Mouse (Mus musculus) urinary bladder, postnatal 25 days (tissue): Measurements from ENCODE around the gene Enah.

Experiments used
- DNase-seq: peaks from one replicate; pipeline ENCODE4 v3.0.0; 2022; ENCODE audit warnings: low spot score

Enah gene

DNA sequence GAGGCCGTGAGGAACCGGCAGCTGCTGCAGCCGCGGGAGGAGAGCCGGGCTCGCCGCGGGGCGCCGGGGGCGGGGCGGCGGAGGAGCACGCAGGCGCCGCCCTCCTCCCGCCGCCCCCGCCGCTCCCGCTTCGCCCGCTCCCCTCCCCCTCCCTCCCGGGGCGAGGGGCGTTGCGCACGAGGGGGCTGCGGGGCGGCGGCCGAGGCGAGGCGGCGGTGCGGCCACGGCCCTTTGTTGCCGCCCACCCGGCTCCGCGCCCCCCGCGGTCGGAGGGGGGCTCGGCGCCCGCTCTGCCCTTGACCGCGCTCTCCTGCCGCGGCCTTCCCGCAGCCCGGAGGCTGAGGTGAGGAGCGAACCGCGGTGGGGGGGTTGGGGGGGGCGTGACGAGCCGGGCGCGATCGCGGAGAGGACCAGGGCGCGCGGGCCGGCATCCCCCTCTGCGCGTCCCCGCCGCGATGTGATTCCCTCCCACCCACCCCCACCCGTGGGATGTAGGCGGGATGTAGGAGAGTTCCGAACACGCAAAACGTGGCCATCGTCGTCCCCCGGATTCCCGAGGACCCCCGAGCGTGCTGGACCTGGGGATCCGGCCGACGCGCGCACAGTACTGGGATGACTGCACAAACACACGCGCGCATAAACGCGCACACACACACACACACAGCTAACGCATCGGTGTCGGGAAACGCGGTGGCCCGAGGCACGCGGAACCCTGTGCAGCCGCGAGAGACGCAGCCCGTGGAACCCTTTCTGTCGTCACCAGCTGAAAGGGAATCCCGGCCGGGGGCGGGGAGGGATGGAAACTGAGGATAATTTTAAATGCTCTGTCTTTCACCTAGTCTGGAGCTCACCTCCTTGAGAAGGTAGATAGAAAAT, at the start of gene Enah:
Gene Enah (minus strand): TSS at position 65 of the 876 bp plus-strand sequence.
- peak; percentile 67 for DNase-seq

DNA sequence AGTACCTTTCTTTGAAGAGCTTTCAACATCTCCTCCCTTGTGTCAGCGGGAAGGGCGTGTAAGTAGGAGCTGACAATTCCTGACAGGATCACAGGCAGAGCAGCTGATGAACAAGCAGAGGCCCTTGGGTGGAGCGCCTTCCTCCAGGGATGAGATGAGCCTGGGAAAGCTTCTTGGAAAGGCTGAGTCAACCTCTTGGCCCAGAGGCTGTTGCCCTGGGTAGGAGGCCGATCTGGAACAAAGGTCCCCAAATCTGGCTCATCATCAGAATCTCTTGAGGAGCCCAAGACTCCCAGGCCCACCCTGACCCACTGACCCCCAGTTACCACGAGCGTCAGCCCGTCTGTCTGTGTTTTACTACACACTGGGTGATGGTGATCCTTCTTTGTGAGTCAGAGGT, 48.3 kb upstream of the Enah start:
- no peak for DNase-seq

DNA sequence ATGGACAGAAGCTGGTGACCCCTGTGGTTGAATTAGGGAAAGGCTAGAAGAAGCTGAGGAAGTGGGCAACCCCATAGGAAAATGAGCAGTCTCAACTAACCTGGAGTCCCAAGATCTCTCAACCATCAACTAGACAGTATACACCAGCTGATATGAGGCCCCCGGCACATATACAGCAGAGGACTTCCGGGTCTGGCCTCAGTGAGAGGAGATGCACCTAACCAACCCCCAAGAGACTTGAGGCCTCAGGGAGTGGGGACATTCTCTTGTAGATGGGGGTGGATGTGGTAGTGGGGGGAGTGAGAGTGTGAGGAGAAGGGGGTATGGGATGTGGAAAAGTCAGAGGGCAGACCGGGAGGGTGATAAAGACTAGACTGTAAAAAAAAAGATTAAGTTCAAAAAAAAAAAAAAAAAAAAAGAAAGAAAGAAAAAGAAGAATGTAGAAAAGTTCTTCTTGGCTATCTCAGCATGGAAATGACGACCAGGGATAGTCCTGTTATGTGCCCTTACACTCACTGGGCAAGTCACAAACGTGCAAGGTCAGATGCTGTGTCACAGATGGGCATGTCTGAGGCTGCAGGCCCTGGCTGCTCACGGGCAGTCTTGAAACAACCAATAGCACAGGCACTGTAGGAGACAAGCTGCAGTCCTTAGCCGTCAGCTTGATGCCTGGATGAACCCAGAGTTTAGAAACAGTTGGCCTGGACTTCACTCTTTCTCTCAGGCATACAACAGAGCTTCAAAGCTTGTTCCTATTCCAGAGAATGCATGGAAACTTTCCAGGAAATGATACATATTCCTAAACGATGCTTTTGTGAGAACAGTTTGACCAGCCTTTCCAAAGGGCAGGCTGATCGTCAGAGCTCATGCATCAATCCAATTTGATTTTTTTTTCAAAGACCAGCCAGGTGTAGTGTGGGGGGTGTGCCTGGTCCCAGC, 47.0 kb upstream of the Enah start:
- no peak for DNase-seq

DNA sequence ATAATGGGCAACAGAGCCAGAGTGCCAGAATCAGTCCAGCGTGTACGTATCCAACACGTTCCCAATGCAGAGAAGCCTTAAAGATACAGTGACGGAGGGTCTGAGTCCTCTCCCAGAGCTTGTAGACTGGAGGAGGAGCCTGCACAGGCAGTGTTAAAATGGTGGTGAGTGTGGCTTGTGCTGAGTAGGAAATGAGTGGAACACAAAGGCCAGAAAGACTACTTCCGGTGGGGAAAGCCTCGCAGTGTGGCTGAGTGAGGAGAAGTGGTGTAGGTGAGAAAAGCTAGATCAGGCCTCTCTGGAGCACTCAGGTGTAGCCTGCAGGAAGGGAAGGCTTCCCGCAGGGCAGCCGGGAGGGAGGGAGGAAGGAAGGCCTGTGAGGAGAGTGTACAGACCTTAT, 43.9 kb upstream of the Enah start:
- no peak for DNase-seq

DNA sequence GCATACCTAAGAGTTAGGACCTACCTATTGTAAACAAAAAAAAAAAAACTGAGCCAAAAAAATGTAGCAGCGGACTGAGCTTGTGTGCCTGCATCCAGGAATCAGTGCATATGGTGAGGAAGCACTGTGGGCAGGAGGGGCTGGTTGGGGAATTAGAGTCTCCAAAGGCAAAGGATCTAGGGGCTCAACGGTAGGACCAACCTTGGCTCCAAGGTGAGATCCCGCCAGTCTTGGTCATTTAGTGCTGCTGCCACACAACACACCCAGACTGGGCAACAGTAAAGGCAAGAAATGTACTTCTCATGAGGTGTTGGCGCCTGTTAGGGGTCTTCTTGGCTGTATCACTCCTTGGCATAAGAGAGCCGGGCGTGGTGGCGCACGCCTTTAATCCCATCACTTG, 43.0 kb upstream of the Enah start:
- no peak for DNase-seq

DNA sequence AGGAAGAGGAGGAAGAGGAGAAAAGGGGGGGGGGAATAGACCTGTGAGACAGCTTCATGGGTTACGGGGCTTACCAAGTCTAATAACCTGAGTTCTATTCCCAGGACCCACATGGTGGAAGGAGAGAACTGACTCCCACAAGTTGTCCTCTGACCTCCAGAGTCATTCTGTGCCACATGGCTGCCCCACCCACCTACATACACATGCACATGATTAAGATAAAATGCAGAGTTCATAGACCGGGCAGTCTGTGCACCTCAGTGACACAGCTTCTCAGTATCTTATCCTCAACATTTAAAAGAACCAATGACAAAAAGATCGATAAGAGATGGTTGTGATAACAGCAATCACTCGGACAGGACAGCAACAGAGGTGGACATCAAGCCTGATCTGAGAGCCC, 41.4 kb upstream of the Enah start:
- no peak for DNase-seq

DNA sequence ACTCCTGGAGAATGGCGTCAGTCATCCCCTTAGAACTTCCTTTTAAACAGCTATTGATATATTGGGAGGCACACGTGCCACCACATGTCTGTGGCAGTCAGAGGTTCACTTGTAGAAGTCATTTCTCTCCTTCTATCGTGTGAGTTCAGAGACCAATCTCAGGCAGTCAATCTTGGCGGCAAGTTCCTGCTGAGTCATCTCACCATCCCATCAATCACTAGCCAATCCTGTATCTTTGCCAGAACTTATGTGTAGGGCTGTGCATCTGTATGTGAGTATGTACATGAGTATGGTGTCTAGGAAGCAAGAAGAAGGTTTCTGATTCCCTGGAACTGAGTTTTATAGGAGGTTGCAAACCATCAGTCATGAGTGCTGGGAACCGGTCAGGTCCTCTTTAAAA, 40.0 kb upstream of the Enah start:
- DNase-seq, result no peak

DNA sequence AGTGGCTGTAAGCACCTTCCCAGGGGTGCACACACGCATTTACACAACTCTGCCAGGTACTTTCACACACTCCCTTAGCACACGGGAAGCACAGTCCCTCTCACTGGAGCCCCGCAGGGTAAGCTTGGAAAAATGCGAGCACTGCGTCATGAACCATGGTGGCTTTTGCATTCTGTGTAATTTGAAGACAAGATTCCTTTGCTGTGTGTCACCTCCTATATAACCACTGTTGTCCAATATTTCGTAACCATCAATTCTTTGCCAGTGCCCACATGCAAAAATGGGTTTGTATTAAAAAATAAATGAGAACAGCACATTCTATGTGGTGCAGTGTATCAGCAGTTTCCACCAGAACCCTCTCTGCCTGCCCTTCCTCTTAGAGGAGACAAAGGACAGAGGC, 38.2 kb upstream of the Enah start:
- DNase-seq, result no peak

DNA sequence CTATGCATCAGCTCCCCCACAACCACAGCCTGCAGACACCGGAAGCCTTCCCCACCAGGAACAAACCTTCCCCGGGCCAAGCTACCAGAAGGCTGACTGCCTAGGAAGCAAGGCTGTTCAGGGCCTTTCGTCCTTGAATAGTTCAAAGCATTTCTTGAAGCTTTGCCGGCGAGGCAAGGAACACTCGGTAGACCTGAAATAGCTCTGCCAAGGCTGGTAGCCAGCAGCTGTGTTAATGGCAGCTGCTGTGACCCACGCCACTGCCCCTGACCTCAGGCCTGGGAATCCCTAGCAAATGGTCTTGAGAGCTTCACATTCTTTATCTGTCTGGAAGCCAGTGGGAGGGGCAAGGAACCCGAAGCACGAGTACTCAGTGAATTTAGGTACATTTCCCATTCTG, 35.3 kb upstream of the Enah start:
- no peak for DNase-seq

DNA sequence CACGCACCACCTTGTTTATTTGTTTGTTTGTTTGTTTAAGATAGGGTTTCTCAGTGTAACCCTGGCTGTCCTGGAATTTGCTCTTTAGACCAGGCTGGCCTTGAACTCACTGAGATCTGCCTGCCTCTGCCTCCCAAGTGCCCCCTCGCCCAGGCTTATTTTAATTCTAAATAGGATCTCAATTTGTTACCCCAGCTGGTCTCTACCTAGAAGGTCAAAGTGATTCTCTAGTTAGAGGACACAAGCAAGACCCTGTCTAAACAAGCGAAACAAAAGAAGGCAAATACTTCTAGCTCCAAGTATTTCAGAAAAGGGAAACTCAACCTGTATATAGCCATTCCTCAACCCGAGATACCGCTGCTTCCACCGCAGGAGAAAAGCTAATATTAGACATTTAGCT, 34.9 kb upstream of the Enah start:
- DNase-seq, result no peak

DNA sequence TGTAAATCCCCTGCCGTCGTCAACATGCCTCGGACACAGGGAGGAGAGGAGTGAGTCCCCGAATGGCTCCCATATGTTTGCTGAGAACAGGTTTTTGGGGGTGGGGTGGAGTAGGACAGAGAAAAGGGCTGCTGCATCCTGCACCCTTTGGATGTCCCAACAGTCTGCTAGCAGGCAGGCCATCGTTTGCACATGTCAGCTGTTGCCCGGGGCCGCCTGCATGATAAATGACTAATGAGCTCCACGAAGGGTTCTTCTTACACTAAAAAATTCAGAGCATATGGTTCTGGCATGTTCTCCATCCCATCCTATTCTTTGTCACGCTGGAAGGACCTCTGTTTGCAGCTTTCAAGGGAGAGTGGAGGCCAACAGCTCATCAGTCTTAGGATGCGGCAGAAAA, 33.2 kb upstream of the Enah start:
- DNase-seq, result no peak

DNA sequence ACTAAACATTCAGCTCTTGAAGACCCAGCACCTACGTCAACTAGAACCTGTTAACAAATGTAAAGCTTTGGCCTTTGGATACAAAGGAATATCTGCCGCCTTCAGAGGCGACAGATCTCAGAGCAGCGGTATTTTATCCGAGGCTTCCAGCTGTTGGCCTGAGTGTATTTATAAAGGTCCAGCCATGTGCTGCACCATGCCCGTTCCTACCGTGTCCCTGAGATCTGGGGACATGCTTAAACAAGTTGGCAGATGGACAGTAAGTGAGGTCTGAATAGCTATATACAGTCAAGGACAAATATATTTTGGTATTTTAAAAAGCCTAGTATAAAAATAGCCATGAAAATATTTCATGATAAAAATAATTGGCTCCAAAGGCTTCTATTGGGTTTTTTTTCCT, 32.6 kb upstream of the Enah start:
- DNase-seq, result no peak

DNA sequence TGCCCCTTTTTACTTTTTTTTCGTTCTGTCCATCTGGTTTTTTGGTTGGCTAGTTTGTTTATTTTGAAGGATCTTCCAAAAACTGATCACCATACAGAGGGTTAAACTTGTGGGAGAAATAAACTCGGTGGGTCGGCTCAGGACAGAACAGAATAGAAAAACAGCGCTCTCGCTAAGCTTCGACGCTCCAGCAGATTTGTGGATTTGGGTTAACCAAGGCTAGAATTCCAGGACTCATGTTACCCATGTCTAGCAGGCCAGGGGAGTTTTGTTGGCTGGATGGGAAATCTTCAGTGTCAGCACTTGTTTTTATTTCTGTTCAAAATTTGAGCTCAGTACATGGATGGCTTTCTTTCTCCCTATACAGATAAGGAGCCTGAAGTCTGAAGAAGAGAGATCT, 30.0 kb upstream of the Enah start:
- DNase-seq, result no peak

DNA sequence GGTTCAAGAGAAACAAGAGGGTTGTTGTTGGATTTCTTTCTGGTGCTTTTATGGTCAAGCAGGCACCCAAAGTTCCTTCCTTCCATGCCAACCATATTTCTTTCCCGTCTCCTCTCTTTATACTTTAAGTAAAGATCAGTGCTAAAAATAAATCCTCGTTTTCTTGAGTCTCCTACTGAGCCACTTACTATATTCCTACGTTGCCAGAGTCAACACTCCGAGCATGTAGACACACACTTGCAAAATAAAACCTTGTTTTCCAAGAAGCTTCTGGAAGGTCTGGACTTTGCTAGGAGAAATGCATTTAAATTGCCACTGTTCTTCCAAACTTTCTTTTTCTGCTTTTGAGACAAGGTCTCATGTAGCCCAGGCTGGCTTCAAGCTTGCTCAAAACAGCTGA, 28.3 kb upstream of the Enah start:
- DNase-seq, result no peak

DNA sequence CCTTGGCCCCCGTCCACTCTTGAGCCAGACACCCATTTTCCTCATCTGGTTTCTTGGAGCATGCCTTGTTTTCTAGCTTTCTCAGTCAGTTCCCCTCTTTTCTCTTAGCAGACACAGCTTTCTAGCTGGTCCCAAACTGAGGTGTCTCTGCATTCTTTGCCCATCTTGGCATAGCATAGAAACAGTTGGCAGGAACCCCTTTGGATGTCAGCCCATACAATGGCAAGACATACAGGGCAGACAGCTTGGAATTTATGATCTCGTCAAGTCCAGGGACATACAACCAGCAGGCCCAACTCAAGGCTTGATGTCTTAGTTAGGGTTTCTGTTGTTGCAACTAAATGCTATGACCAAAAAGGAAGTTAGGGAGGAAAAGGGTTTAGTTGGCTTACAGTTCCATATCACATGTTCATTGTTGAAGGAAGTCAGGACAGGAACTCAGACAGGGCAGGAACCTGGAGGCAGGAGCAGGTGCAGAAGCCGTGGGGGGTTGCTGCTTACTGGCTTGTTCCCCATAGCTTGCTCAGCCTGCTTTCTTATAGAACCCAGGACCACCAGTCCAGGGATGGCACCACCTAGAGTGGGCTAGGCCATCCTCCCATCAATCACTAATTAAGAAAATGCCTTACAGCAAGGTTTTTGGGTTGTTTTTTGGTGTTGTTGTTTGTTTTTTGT, 27.4 kb upstream of the Enah start:
- no peak for DNase-seq

DNA sequence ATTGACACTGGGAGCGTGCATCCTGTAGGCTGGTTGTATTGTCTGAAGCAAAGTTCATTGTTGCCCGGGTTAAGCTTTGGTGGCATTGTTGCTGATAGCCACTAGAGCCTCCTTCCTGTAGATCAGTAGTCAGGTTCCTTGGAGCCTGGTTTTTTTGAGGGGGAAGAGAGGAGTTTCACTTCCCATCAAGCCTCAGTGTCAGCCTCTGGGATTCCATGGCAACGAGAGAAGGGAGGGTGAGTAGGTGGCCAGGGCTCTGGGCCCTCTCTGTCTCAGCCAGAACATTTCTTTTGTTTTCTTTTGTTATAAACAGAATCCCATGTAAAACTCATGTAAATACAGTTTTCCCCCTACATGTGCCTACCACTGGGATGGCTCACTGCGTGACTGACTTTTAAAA, 25.4 kb upstream of the Enah start:
- DNase-seq, result no peak

DNA sequence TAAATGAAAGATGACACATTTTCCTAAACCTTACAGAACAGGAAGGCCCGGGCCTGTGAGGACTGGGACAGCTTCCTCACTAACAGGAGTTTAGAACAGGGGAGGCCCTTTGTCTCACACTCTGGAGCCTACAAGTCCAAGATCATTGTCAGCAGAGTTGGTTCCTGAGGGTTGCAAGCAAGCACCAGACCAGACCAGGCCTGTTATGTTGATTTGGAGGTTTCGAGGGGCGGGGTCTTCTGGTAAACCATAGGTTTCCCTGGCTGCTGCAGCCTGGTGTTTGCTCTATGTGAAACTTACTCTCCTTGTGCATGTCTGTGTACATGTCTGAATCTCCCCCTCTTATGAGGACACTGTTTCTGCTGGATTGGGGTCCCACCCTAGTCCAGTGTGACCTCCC, 20.7 kb upstream of the Enah start:
- DNase-seq, result no peak

DNA sequence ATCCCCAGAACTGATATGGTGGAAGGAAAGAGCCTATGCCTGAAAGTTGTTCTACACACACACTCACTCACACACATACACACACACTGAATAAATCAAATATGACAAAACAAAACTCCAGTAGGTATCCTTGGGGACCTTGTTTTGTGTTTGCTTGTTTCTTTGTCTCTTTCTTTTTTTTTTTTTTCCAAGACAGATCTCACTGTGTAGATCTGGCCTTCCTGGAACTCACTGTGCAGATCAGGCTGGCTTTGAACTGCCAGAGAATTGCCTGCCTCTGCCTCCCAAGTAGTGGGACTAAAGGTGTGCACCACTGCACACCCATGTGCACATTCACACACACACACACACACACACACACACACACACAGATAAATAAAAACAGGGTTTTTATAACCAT, 12.0 kb upstream of the Enah start:
- DNase-seq, result no peak

DNA sequence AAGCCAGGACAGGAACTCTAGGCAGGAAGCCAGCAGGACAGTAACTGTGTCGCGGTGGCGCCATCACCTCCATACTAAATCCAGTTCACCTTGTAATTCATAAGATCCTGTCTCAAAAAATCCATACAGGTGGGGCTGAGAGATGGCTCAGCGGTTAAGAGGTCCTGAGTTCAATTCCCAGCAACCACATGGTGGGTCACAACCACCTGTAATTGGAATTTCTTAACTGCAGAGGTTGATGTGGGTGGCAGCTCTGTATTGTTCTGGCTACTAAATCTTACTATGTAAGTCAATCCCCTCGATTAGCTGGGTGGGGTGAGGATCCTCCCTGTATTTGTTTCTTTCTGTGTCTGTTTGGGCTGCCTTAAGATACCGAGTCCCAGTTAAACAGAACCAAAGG, 11.3 kb upstream of the Enah start:
- no peak for DNase-seq

DNA sequence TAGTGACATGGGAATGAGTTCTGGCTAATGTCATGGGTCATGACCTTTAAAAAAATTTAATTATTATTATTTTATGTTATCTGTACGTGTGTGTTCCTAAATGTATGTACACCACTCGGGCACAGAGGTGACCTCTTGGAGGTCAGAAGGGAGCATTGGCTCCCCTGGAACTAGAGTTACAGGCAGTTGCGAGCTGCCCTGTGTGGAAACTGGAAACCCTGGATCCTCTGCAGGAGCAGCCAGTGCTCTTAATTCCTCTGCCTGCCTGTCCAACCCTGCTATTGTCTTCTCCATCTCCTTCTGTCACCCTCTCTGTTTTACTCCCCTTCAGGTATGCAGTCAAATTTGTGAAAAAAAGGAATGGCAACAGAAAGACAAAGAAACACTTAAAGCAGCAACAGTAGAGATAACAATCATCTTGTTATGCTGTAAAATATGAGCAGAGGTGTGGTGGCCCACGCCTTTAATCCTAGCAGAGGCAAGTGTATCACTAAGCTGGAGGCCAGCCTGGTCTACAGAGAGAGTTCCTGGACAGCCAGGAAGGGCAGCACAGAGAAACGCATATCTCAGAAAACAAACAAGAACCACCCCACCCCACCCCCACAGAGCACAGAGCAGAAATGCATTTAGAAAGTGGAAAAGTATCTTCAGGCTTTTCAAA, 10.3 kb upstream of the Enah start:
- no peak for DNase-seq

DNA sequence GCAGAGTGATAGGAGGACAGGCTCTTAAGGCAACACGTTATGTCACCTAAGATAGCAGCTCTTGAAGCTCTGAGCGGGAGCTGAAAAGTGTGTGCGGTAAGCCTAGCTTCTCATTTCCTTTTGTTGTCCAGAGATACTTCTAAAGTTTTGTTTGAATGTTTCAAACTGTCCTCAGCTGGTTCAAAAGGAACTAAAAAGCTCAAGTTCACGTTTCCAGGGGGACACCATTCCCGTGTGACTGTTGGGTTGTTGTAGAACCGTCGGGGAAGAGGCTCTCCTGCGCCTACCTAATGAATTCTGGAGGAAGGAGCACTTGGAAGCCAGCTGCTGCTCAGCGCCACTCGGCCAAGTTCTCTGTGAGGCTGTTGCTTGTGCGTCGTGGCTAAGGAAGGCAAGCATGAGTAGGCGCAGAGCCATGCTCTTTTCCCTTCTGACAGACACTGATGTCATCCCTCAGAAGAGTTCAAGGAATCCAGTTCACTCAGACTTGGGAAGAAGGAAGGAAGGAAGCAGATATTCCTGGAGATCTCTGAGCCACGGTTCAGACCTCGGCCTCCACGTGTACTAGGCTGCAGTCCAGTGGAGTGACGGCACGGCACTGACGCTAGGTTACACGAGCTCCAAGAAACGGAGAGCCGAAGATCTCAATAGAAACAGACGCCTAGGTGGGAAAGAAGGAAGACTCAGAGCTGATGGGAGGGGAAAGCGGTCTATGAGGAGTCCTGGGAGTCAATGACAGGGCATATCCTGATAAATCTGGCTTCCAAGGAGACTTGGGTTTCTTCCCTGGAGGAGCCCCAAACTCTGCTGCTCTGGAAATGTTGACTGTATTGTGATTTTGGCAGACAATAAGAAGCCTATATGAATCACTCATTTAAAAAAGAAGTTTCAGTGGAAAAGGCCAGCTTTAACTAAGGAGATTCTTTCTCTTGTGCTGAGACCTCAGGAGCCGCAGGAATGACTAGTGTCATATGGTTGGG, 8.7 kb upstream of the Enah start:
- DNase-seq, result no peak
